Mouse (Mus musculus) cerebellum, adult 11 months (tissue): Measurements from ENCODE around the gene Synj2bp.
"Not testable (repeated sequence)": the region's sequence is repeated elsewhere in the genome, so short reads cannot be mapped to it uniquely, and the experiment has no call there.

Source experiments
- DNase-seq: peaks from one replicate; pipeline ENCODE4 v3.0.0; 2022

The Synj2bp gene

DNA sequence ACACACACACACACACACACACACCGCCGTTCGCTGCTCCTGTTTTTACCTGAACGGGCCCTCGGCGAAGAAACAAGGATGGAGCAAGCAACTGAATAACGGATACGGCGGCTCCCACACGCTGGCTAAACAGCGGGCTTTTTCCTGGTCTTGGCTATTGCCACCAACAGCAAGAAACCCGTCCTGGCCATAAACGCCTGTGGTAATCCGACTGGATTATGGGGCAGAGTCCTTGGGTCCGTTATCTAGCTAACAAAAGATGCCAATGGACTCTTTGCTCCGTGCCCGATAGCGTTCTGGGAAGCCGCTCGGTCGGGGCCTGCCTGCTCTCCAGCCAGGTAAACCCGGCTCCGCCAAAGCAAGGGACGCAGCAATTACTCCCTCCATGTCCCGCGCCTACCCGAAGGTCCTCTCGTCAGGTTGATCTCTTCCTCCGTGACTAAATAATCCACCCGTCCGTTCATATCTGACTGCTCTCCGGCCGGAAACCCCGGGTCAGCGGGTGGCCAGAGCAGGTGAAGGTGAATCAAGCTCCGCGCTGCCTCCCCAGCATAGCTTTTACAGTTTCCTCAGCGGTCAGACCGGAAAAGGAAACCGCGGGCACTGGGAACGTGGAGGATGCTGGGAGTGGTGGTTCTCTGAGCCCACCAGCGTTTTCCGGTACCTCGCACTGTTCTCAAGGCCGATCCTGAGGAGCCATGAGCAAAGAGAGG lies at the start of gene Synj2bp, which contains the start of gene Gm20498:
Gene Synj2bp (minus strand): TSS at position 596 of the 713 bp plus-strand sequence.
Gene Gm20498 (minus strand): TSS at position 590 of the 713 bp plus-strand sequence.
- DNase-seq, result peak; percentile 80

DNA sequence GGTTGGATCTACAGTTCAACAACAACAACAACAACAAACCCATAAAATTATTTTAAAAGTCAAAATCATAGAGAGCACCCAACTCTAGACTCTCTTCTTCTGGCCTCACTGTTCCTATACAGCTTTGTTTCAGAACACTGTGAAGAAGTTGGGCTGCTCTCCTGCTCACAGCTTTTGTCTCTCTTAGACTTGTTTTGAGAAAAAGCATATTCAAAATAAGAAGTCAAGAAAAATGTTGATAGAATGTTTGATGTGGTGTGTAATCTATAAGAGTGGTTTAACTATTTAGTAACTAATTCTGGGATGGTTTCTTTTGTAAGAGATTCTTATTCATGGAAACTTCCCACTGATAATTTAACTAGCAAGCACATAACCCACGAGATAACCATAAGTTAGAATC lies 35.7 kb upstream of the Synj2bp start, which contains the start of gene Adam21:
Gene Adam21 (minus strand): TSS at position 101 of the 400 bp plus-strand sequence.
- DNase-seq, result no peak

DNA sequence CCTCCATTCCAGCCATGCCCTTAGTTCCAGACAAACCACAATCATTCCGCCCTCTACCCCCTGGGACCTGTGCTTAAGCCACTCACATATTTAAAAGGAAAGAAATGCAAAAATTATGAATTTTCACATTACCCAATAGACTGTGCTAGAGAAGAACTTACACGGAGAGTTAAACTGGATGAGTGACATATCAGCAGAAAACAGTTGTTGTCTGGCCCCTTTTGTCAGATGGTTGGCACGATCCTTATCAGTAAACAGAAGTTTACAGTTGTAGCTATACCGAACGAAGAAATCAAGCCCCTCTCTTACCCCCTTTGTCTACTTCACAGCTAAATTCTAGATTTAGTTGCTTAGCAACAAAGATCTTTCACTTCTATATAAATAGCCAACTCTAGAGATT lies 35.2 kb upstream of the Synj2bp start:
- no peak for DNase-seq

DNA sequence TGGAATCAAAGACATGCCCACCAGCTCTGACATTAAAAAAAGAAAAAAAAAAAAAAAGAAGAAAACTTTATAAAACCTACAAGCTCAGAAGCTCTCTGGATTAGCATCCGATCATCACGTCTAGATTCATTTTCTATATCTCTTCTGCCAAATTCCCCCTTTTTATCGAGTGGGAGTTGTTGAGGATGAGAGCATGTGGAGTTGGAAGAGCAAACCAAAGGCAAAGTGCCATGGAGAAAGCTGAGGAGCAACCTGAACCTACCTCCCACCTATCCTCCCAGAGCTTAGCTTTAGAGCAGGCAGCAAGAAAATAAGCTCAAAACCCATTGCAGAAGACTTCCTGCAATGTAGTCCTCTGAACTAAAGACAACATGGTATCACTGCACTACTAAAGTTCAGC lies 31.5 kb upstream of the Synj2bp start:
- DNase-seq, result no peak

DNA sequence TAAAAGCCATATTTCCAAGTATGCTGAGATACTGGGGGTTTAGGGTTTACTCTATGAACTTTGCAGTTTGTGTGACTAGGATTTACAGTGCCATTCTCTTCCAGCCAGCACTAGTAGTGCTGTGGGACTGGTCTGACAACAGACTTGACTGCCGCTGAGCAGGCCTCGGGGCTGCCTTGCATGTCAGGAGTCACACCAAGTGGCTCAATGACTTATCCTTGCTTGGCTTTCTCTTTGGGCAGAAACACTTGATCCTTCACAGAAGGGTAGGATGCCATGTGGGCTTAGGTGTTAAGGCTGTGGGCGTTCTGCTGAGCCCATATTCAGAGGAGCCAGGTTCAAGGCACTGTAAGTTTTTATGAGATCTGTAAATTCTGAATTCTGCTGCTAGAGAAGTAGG lies 16.6 kb upstream of the Synj2bp start:
- DNase-seq, result no peak

DNA sequence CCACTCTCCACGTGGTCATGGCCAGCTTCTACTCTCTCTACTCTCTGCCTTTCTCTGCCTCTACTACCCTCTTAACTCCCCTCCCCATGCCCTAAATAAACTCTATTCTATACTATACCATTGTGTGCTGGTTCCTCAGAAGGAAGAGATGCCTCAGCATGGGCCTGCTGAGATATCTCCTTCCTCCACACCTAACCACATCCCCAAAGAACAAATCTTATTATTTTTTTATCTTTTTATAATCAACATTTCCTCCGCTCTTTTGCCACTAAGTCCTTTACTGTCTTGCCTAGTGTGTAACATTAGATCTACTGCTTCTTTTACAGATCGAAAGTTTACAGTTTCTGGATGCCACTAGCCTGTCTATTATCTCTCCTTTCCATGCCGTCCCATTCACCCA lies 14.5 kb upstream of the Synj2bp start:
- no peak for DNase-seq

DNA sequence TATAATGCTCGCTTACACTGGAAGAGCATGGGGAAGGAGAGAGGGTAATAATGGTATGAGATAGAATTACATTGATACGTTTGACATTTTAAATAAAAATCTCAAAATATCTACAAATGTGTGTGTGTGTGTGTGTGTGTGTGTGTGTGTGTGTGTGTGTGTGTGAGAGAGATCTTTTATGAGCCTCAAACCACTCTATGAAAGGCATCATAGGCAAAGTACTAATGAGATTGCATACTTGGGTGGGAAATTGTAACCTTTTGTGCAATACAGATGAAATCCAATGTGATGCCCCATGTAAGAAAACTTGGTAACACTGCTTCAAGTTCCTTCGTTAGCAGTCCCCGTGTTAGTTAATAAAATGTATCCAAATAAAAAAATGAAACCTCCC lies 313 bp upstream of the Synj2bp start:
- no peak for DNase-seq

DNA sequence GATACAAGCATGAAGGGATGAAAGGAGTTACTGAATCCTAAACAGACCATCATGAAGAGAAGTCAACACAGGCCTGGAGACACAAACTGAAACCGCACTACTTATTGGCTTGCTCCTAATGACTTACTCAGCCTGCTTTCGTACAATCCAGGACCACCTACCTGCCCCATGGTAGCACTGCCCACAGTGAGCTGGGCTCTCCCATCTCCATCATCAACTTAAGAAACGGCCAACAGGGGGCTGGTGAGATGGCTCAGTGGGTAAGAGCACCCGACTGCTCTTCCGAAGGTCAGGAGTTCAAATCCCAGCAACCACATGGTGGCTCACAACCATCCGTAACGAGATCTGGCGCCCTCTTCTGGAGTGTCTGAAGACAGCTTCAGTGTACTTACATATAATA lies 2.1 kb downstream of the Synj2bp start:
- DNase-seq, result not testable (repeated sequence)

DNA sequence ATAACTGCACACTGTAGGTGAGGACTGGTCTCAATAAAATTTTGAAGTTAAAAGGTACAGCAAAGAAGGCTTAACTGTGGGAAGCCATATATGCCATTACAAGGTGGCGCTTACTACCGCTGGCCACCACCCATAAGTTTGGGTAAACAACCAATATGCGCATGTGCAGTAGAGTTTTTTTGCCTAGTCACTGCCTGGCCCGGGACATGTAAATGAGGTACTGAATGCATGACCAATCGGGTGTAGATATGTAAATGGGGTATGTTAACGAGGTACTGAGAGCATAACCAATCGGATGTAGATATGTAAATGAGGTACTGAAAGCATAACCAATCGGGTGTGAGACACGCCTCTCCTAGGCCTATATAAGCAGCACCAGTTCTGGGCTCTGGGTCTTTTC lies 35.8 kb downstream of the Synj2bp start:
- DNase-seq, result not testable (repeated sequence)

DNA sequence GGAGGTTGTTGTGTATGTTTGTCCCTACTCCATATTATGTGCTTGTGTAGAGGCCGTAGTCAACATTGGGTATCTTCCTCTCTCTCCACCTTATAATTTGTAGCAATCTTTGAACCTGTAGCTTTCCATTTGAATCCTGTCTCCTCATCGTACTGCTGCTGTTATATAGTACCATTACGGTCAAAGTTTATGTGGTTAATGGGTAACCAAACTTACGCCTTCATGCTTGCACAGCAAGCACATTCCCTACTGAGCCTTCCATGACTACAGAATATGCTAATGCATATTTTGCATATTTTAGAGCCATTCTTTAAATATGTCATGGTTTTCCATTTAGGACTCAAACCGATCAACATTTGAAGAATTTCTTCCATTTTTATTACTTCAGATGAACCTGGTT lies 42.2 kb downstream of the Synj2bp start:
- DNase-seq, result no peak

DNA sequence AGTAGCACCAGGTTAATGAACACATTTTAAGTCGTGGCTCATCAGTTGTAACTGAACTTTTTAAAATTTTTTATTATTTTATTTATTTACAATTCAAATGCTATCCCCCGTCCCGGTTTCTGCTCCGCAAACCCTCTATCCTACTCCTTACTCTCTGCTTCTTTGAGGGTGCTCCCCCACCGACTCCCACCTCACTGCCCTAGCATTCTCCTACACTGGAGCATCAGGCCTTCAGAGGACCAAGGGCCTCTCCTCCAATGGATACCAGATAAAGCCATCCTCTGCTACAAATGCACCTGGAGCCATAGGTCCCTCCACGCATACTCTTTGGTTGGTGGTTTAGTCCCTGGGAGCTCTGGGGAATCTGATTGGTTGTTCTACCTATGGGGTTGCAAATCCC lies 47.4 kb downstream of the Synj2bp start:
- peak; percentile 9 for DNase-seq

DNA sequence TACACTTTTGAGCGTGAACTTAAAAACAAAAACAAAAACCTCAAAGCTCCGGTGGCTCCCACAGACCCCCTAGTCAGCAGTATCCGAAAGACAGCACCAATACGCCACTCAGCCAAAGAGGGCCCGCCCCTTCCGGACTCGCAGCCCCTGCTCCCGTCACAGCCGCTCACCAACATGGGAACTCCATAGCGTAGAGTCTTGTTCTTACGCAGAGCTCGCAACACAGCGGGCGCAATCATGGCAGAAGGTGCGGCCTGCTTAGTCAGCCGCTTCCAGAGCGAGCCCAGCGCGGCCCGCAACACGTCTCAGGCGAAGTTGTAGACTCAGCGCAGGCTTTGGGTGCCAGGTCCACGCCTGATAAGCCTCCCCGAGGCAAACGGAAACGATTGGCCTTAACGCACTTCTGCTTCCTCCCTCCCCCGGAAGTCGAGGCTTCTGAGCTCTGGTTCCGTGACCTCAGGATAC lies 48.0 kb downstream of the Synj2bp start, which contains the start of gene Cox16:
Gene Cox16 (minus strand): TSS at position 401 of the 465 bp plus-strand sequence.
- peak; percentile 79 for DNase-seq

DNA sequence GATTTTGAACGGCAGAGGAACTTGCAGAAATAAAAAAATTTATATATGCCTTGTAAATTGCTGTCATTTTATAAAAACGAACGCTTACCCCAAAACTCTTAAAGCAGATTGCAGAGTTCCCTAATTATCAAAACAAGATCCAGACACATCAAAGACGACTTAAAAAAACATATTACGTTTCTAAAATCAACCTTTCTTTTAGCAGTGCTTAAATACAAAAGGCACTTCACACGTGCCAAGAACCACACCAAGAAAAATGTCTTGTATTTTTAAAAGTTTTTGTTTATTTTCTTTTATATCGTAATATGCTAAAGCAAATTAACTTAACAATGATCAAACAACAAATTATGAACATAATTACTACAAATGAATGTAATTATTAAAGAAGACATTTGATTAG lies 48.5 kb downstream of the Synj2bp start:
- DNase-seq, result no peak

DNA sequence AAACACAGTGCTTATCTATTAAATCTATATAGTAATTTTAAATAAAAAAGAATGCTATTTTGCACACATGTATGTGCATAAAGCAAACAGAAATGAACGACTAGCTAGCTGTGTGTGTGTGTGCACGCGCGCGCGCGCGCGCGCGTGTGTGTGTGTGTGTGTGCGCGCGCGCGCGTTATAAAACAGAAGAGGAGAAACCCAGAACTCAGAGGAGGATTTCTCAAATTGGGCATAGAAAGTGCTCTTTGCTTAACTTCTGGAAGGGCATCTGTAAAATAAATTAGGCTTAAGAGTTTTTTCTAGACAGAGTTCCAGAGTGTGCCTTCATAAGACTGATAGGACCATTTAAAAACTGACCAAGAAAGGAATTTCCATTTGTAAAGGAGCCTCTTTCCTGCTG lies 49.1 kb downstream of the Synj2bp start:
- peak; percentile 13 for DNase-seq

DNA sequence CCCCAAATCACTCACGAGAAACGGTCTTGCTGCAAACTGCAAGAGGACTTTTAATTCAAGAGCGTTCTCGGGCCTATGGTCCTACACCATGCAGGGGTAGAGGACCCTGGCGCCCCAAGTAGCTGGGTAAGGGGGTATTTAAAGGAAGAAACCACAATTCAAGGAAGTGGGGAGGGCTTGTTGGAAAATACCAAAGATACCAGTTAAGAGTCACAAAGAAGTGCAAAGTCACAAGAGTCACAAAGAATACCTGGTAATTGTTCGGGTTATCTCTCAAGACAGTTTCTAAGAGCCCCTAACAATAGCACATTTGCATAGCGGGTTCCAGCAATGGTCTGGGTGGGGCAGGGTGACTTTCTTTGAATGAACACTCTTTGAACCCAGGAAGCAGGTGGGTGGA lies 73.7 kb downstream of the Synj2bp start:
- not testable (repeated sequence) for DNase-seq
